Mouse (Mus musculus) limb, embryonic 10.5 days (tissue): Measurements from ENCODE around the gene Anxa11. TPM values are rescaled to one million over a fixed set of nuclear protein-coding genes. Genes with fewer than 3 reads are reported as not detected.

Experiments used
- DNase-seq: peaks from one replicate; pipeline ENCODE4 v3.0.0-alpha.2; 2017; ENCODE audit warnings: low spot score
- H3K27ac ChIP-seq: fragments of 300-500 bp; sonication (generic); 2 replicates; pipeline ENCODE4 v1.5.1; 2016; ENCODE audit warnings: mild to moderate bottlenecking
- H3K27me3 ChIP-seq: fragments of 300-500 bp; sonication (generic); 2 replicates; pipeline ENCODE4 v1.6.1; 2016; ENCODE audit warnings: low read depth, mild to moderate bottlenecking; ENCODE audit not compliant: poor library complexity, severe bottlenecking
- H3K36me3 ChIP-seq: fragments of 300-500 bp; sonication (generic); 2 replicates; pipeline ENCODE4 v1.6.1; 2016; ENCODE audit warnings: mild to moderate bottlenecking, moderate library complexity
- H3K4me1 ChIP-seq: fragments of 300-500 bp; sonication (generic); 2 replicates; pipeline ENCODE4 v1.6.1; 2016
- H3K4me3 ChIP-seq: fragments of 300-500 bp; sonication (generic); 2 replicates; pipeline ENCODE4 v1.5.1; 2016; ENCODE audit warnings: mild to moderate bottlenecking, moderate library complexity
- H3K9me3 ChIP-seq: fragments of 300-500 bp; sonication (generic); replicated peaks from 2 replicates; pipeline ENCODE4 v1.6.1; 2016; ENCODE audit warnings: mild to moderate bottlenecking
- WGBS: fragments of 180-500 bp; shearing (Covaris S2); methylation state at CpG from one replicate; pipeline ENCODE4 v1.1.7; 2016; 5-methylcytosine and 5-hydroxymethylcytosine counted together
- polyA plus RNA-seq: library from polyadenylated mRNA; unstranded; fragments of >200 nt; fragmentation: Nextera tagmentation; extraction: Ambion mirVana; gene quantifications from 2 replicates; pipeline ENCODE4 v1.2.1, GENCODE M21; 2016

The Anxa11 gene
- polyA plus RNA-seq, 1 experiment from 2014 or later: 6.4 TPM

GRCm38 (mm10) chr14:25822584-25822983 lies 19.4 kb upstream of the Anxa11 start:
- WGBS: 77% methylated on average over 1 of the region's 1 CpGs
- no peaks in the 10 kb centered on the region for H3K9me3 ChIP-seq
- H3K4me1 ChIP-seq: no peaks in the 10 kb centered on the region
- H3K27ac ChIP-seq: no peak overlapping the region
- peaks cover 8% of the 10 kb centered on the region for H3K27me3 ChIP-seq
- DNase-seq: no peak
- no peaks in the 10 kb centered on the region for H3K36me3 ChIP-seq
- no peak overlapping the region for H3K4me3 ChIP-seq

GRCm38 (mm10) chr14:25824995-25825394 lies 17.0 kb upstream of the Anxa11 start:
- Histone ChIP-seq H3K9me3 (no peaks in the 10 kb centered on the region), H3K36me3 (no peaks in the 10 kb centered on the region), H3K4me3 (no peak overlapping the region), H3K4me1 (no peaks in the 10 kb centered on the region), H3K27me3 (peaks cover 8% of the 10 kb centered on the region), H3K27ac (no peak overlapping the region)
- 53% methylated on average over 5 of the region's 5 CpGs for WGBS
- DNase-seq: no peak

- H3K27me3 ChIP-seq: peaks cover 8% of the 10 kb centered on the region
- no peaks in the 10 kb centered on the region for H3K36me3 ChIP-seq
- no peak overlapping the region for H3K27ac ChIP-seq
- DNase-seq: no peak
- H3K4me3 ChIP-seq: no peak overlapping the region
- H3K9me3 ChIP-seq: no peaks in the 10 kb centered on the region
- 92% methylated on average over 11 of the region's 11 CpGs for WGBS
- H3K4me1 ChIP-seq: no peaks in the 10 kb centered on the region
Measured at GRCm38 (mm10) chr14:25825880-25826626, 15.9 kb upstream of the Anxa11 start.

- H3K4me3 ChIP-seq: no peak overlapping the region
- WGBS: 86% methylated on average over 2 of the region's 2 CpGs
- H3K27ac ChIP-seq: no peak overlapping the region
- H3K27me3 ChIP-seq: peaks cover 13% of the 10 kb centered on the region
- no peaks in the 10 kb centered on the region for H3K36me3 ChIP-seq
- no peak for DNase-seq
- H3K9me3 ChIP-seq: no peaks in the 10 kb centered on the region
- H3K4me1 ChIP-seq: no peaks in the 10 kb centered on the region
Measured at GRCm38 (mm10) chr14:25826866-25827265, 15.1 kb upstream of the Anxa11 start.

GRCm38 (mm10) chr14:25831332-25831731 lies 10.6 kb upstream of the Anxa11 start:
- Histone ChIP-seq H3K27me3 (0 out of 2 replicates have a peak, but pooled peaks cover 5% of the 10 kb centered on the region), H3K4me3 (no peak overlapping the region), H3K27ac (no peak overlapping the region), H3K9me3 (no peaks in the 10 kb centered on the region), H3K36me3 (no peaks in the 10 kb centered on the region), H3K4me1 (peaks cover 5% of the 10 kb centered on the region; the same call in 1 of the 2 replicates)
- WGBS: 72% methylated on average over 1 of the region's 1 CpGs
- no peak for DNase-seq

- Histone ChIP-seq H3K36me3 (no peaks in the 10 kb centered on the region), H3K9me3 (no peaks in the 10 kb centered on the region), H3K27me3 (0 out of 2 replicates have a peak, but pooled peaks cover 5% of the 10 kb centered on the region), H3K27ac (no peak overlapping the region), H3K4me3 (no peak overlapping the region), H3K4me1 (peaks cover 5% of the 10 kb centered on the region; the same call in 1 of the 2 replicates)
- DNase-seq: peak; percentile 73
- 13% methylated on average over 14 of the region's 14 CpGs for WGBS
Measured at GRCm38 (mm10) chr14:25832301-25832700, 9.7 kb upstream of the Anxa11 start.

GRCm38 (mm10) chr14:25838411-25838810 lies 3.5 kb upstream of the Anxa11 start:
- Histone ChIP-seq H3K27ac (no peak overlapping the region), H3K9me3 (no peaks in the 10 kb centered on the region), H3K4me1 (peaks cover 15% of the 10 kb centered on the region), H3K4me3 (no peak overlapping the region), H3K27me3 (peaks cover 31% of the 10 kb centered on the region), H3K36me3 (no peaks in the 10 kb centered on the region)
- WGBS: 83% methylated on average over 8 of the region's 8 CpGs
- DNase-seq: no peak

- H3K36me3 ChIP-seq: no peaks in the 10 kb centered on the region
- no peaks in the 10 kb centered on the region for H3K9me3 ChIP-seq
- DNase-seq: no peak
- 75% methylated on average over 7 of the region's 7 CpGs for WGBS
- no peak overlapping the region for H3K27ac ChIP-seq
- peaks cover 15% of the 10 kb centered on the region for H3K4me1 ChIP-seq
- H3K4me3 ChIP-seq: no peak overlapping the region
- H3K27me3 ChIP-seq: peaks cover 44% of the 10 kb centered on the region
Measured at GRCm38 (mm10) chr14:25839791-25840190, 2.2 kb upstream of the Anxa11 start.

GRCm38 (mm10) chr14:25840961-25841360 lies 995 bp upstream of the Anxa11 start:
- Histone ChIP-seq H3K9me3 (no peaks in the 10 kb centered on the region), H3K4me3 (no peak overlapping the region), H3K27me3 (peaks cover 55% of the 10 kb centered on the region), H3K36me3 (no peaks in the 10 kb centered on the region), H3K4me1 (peaks cover 15% of the 10 kb centered on the region), H3K27ac (no peak overlapping the region)
- no peak for DNase-seq
- 9% methylated on average over 7 of the region's 7 CpGs for WGBS

- no peak for DNase-seq
- WGBS: 4% methylated on average over 4 of the region's 4 CpGs
- Histone ChIP-seq H3K9me3 (no peaks in the 10 kb centered on the region), H3K4me1 (peaks cover 15% of the 10 kb centered on the region), H3K27me3 (peaks cover 60% of the 10 kb centered on the region), H3K4me3 (peak overlapping the region; percentile 69), H3K36me3 (no peaks in the 10 kb centered on the region), H3K27ac (no peak overlapping the region)
Measured at GRCm38 (mm10) chr14:25841579-25841978, 377 bp upstream of the Anxa11 start.

GRCm38 (mm10) chr14:25842688-25843003 lies 690 bp downstream of the Anxa11 start:
- Histone ChIP-seq H3K27ac (peak overlapping the region; percentile 58), H3K4me1 (peaks cover 23% of the 10 kb centered on the region), H3K4me3 (peak overlapping the region; percentile 69), H3K36me3 (no peaks in the 10 kb centered on the region), H3K27me3 (peaks cover 60% of the 10 kb centered on the region), H3K9me3 (no peaks in the 10 kb centered on the region)
- 2% methylated on average over 12 of the region's 12 CpGs for WGBS
- DNase-seq: peak; percentile 41

GRCm38 (mm10) chr14:25844372-25844771 lies 2.4 kb downstream of the Anxa11 start:
- peaks cover 60% of the 10 kb centered on the region for H3K27me3 ChIP-seq
- H3K9me3 ChIP-seq: no peaks in the 10 kb centered on the region

GRCm38 (mm10) chr14:25845832-25846383 lies 4.0 kb downstream of the Anxa11 start:
- H3K27me3 ChIP-seq: peaks cover 54% of the 10 kb centered on the region
- 72% methylated on average over 6 of the region's 6 CpGs for WGBS

More at GRCm38 (mm10) chr14:25844372-25844771, 2.4 kb downstream of the Anxa11 start:
- 97% methylated on average over 4 of the region's 4 CpGs for WGBS
- no peak for DNase-seq
- Histone ChIP-seq H3K27ac (no peak overlapping the region), H3K36me3 (no peaks in the 10 kb centered on the region), H3K4me3 (no peak overlapping the region), H3K4me1 (peaks cover 30% of the 10 kb centered on the region)

More at GRCm38 (mm10) chr14:25845832-25846383, 4.0 kb downstream of the Anxa11 start:
- no peak for DNase-seq
- H3K36me3 ChIP-seq: no peaks in the 10 kb centered on the region
- H3K9me3 ChIP-seq: no peaks in the 10 kb centered on the region
- no peak overlapping the region for H3K27ac ChIP-seq
- H3K4me3 ChIP-seq: no peak overlapping the region
- peaks cover 30% of the 10 kb centered on the region for H3K4me1 ChIP-seq
